Mouse (Mus musculus): ENCODE measurements around the gene Six3.

Gene Six3

GRCm38 (mm10) chr17:85626091-85626860 lies 12.9 kb downstream of the Six3 start:
- DNase-seq (ENCODE audit: low spot score) = no peak

- DNase-seq (ENCODE audit: low spot score) = no peak
These were observed 14.3 kb downstream of the Six3 start for GRCm38 (mm10) chr17:85627751-85628150.

- DNase-seq (ENCODE audit: low spot score) = no peak
These were observed 15.4 kb downstream of the Six3 start for GRCm38 (mm10) chr17:85628811-85629210.

- no peak for DNase-seq (ENCODE audit: low spot score)
These were observed 16.0 kb downstream of the Six3 start for GRCm38 (mm10) chr17:85629396-85629795.

- no peak for DNase-seq (ENCODE audit: low spot score)
These were observed 17.1 kb downstream of the Six3 start for GRCm38 (mm10) chr17:85630296-85631050.

GRCm38 (mm10) chr17:85631106-85631505 lies 17.7 kb downstream of the Six3 start:
- no peak for DNase-seq (ENCODE audit: low spot score)

- peak; percentile 53 for DNase-seq (ENCODE audit: low spot score)
These were observed 20.2 kb downstream of the Six3 start for GRCm38 (mm10) chr17:85633619-85634018.

GRCm38 (mm10) chr17:85637876-85638275 lies 24.5 kb downstream of the Six3 start:
- DNase-seq (ENCODE audit: low spot score) = no peak

GRCm38 (mm10) chr17:85645312-85645711 lies 31.9 kb downstream of the Six3 start:
- DNase-seq (ENCODE audit: low spot score) = no peak

GRCm38 (mm10) chr17:85645718-85646665 lies 32.6 kb downstream of the Six3 start:
- DNase-seq (ENCODE audit: low spot score) = no peak

- DNase-seq (ENCODE audit: low spot score) = no peak
These were observed 46.6 kb downstream of the Six3 start for GRCm38 (mm10) chr17:85660016-85660415.

GRCm38 (mm10) chr17:85661521-85661920 lies 48.1 kb downstream of the Six3 start:
- DNase-seq (ENCODE audit: low spot score) = no peak

- no peak for DNase-seq (ENCODE audit: low spot score)
These were observed 50.8 kb downstream of the Six3 start for GRCm38 (mm10) chr17:85664202-85664601.

- DNase-seq (ENCODE audit: low spot score) = peak; percentile 68
These were observed 51.4 kb downstream of the Six3 start for GRCm38 (mm10) chr17:85664618-85665320.

Data from lung, postnatal 25 days (tissue).